Mouse (Mus musculus) ES-E14 (cell line): ENCODE measurements around the gene Zfyve21.

Source experiments
- ZC3H11A ChIP-seq: IDR thresholded peaks from 2 replicates; pipeline ENCODE4 v1.6.1; 2012; ENCODE audit warnings: low read depth, mild to moderate bottlenecking, inconsistent platforms, low read length, borderline replicate concordance
- ZNF384 ChIP-seq: IDR thresholded peaks from 2 replicates; pipeline ENCODE4 v1.6.1; 2012; ENCODE audit warnings: low read depth, low read length, inconsistent platforms

GRCm38 (mm10) chr12:111768322-111768928, 45.5 kb upstream of the Zfyve21 start:
- TF ChIP-seq ZNF384 (no peak), ZC3H11A (no peak)
